Comparison of ENCODE assay signal across 8 mouse cellular contexts in genomic region chr13:23532262-23533075, GRCm38 (mm10). TPM values are rescaled to one million over a fixed set of nuclear protein-coding genes. Genes with fewer than 3 reads are reported as not detected.
DNase-seq lines count a peak whose midpoint lies in the region; TF ChIP-seq lines count a peak whose summit lies in the region.

No protein-coding gene starts in this region.

- H3K4me1 ChIP-seq in brown adipose tissue, adult 24 weeks (ENCODE audit: control insufficient read depth, insufficient read depth, insufficient read length, low read length): peaks cover 8% of the 10 kb centered on the region

- H3K27ac ChIP-seq in left cerebral cortex, adult 2 months: peak overlapping the region; percentile 92
- H3K27ac ChIP-seq in brown adipose tissue, adult 24 weeks (replicated peaks; ENCODE audit: low read depth, low read length): no peak overlapping the region

- H3K4me3 ChIP-seq in left cerebral cortex, adult 2 months: peak overlapping the region; percentile 67
- peak overlapping the region; percentile 24 for H3K4me3 ChIP-seq in brown adipose tissue, adult 24 weeks (ENCODE audit: insufficient read depth, low read depth, low read length)

- no peak for DNase-seq in left cerebral cortex, adult 2 months (ENCODE audit: extremely low spot score in 1 of 2, low spot score in 2 of 2)
- DNase-seq in left cerebral cortex, adult 9 months (ENCODE audit: low spot score in 2 of 2): no peak
- peak; percentile 49 for DNase-seq in induced T-regulatory cell, adult 2 months (ENCODE audit: low read depth)
- DNase-seq in naive thymus-derived CD4-positive, alpha-beta T cell, adult 2 months (ENCODE audit: low read depth): peak; percentile 6
- no peak for DNase-seq in cerebellum, postnatal 36 days
- DNase-seq in right cerebral cortex, adult 2 months (ENCODE audit: low spot score in 2 of 2): no peak
- DNase-seq in gastrocnemius, postnatal 4 days (ENCODE audit: low spot score in 2 of 2): no peak

- TF ChIP-seq CTCF in left cerebral cortex, adult 2 months (IDR thresholded peaks at IDR 0.05): no peak

- intact Hi-C loops in left cerebral cortex, adult 2 months (cut with DNase I): loop anchor here (5.0 to 10.0 kb wide), 6 partner anchors 40 to 1820 kb away; partner anchors contain the start of genes Hist1h2ac, Hist1h2ad, Hist1h2ae and Hist1h2ag

RNA-seq across cellular contexts. Expression of gene Hist1h2af, which starts 1.2 kb away (rescaled TPM):
- total RNA-seq in left cerebral cortex, adult 2 months (2021): 1 to 10 TPM; 2.4 to 4.4 TPM
- not detected in 2 replicates for polyA plus RNA-seq in brown adipose tissue, adult 24 weeks (2012; ENCODE audit: insufficient read depth, insufficient read length, missing spikeins)
- 100 to 1,000 TPM; 329 to 395 TPM for total RNA-seq in gastrocnemius, postnatal 4 days (2021)

RNA-seq across cellular contexts. Expression of gene Hist1h4h, which starts 1.6 kb away (rescaled TPM):
- 100 to 1,000 TPM; 289 to 340 TPM for total RNA-seq in left cerebral cortex, adult 2 months (2021)
- 69.6 and 128 TPM in 2 replicates for polyA plus RNA-seq in brown adipose tissue, adult 24 weeks (2012; ENCODE audit: insufficient read depth, insufficient read length, missing spikeins)
- 100 to 1,000 TPM; 761 to 939 TPM for total RNA-seq in gastrocnemius, postnatal 4 days (2021)

RNA-seq across cellular contexts. Expression of gene Hist1h3g, which starts 2.8 kb away (rescaled TPM):
- total RNA-seq in left cerebral cortex, adult 2 months (2021): 1 to 10 TPM; 2.6 to 5.1 TPM
- polyA plus RNA-seq in brown adipose tissue, adult 24 weeks (2012; ENCODE audit: insufficient read depth, insufficient read length, missing spikeins): not detected in 2 replicates
- 100 to 1,000 TPM; 100 to 143 TPM for total RNA-seq in gastrocnemius, postnatal 4 days (2021)

RNA-seq across cellular contexts. Expression of gene Hist1h2bh, which starts 10.7 kb away (rescaled TPM):
- under 1 TPM; 0.61 TPM for total RNA-seq in left cerebral cortex, adult 2 months (2021)
- 1.7 and 2.3 TPM in 2 replicates for polyA plus RNA-seq in brown adipose tissue, adult 24 weeks (2012; ENCODE audit: insufficient read depth, insufficient read length, missing spikeins)
- 10 to 100 TPM; 18.5 to 24.9 TPM for total RNA-seq in gastrocnemius, postnatal 4 days (2021)

RNA-seq across cellular contexts. Expression of gene Hist1h3f, which starts 11.4 kb away (rescaled TPM):
- 10 to 100 TPM; 12.9 to 15.5 TPM for total RNA-seq in left cerebral cortex, adult 2 months (2021)
- not detected in 2 replicates for polyA plus RNA-seq in brown adipose tissue, adult 24 weeks (2012; ENCODE audit: insufficient read depth, insufficient read length, missing spikeins)
- total RNA-seq in gastrocnemius, postnatal 4 days (2021): 100 to 1,000 TPM in 1 of 2 experiments, 10 to 100 TPM in 1; 92.1 to 134 TPM

Comparison
In these comparisons a context has a peak if more than half of its experiments do, and no peak if none do; other contexts are left out.
1. DNase-seq: peak in induced T-regulatory cell, adult 2 months (single experiment) and naive thymus-derived CD4-positive, alpha-beta T cell, adult 2 months (single experiment); none in left cerebral cortex, adult 2 months (0 of 2), left cerebral cortex, adult 9 months (0 of 2), cerebellum, postnatal 36 days (0 of 2), right cerebral cortex, adult 2 months (0 of 2) and gastrocnemius, postnatal 4 days (0 of 2).
2. RNA of gene Hist1h2af, which starts 1.2 kb away (total RNA-seq): 329 to 395 TPM in gastrocnemius, postnatal 4 days; 2.4 to 4.4 TPM in left cerebral cortex, adult 2 months; every median in the first group is over 10 times any median in the second.
3. RNA of gene Hist1h3g, which starts 2.8 kb away (total RNA-seq): 100 to 143 TPM in gastrocnemius, postnatal 4 days; 2.6 to 5.1 TPM in left cerebral cortex, adult 2 months; every median in the first group is over 10 times any median in the second.